Mouse (Mus musculus): ENCODE data around the gene Def6. TPM values are rescaled to one million over a fixed set of nuclear protein-coding genes. Genes with fewer than 3 reads are reported as not detected.

Gene Def6
- total RNA-seq, 2 experiments from 2014 or later: 1.4 to 1.5 TPM

- DNase-seq: peak; percentile 31 to 60
Observed at GRCm38 (mm10) chr17:28242296-28242695, 34.7 kb downstream of the Def6 start.

GRCm38 (mm10) chr17:28244214-28244613 lies 36.6 kb downstream of the Def6 start:
- DNase-seq: peak; percentile 51 to 57

GRCm38 (mm10) chr17:28244714-28245113 lies 37.1 kb downstream of the Def6 start:
- DNase-seq: peak in 1 of 2 experiments; percentile 41

- no peak for DNase-seq
Observed at GRCm38 (mm10) chr17:28246640-28247039, 39.1 kb downstream of the Def6 start.

GRCm38 (mm10) chr17:28247613-28248012 lies 40.0 kb downstream of the Def6 start:
- peak in 1 of 2 experiments; percentile 36 for DNase-seq

- no peak for DNase-seq
Observed at GRCm38 (mm10) chr17:28249062-28249461, 41.5 kb downstream of the Def6 start.

- no peak for DNase-seq
Observed at GRCm38 (mm10) chr17:28251579-28252280, 44.2 kb downstream of the Def6 start.

GRCm38 (mm10) chr17:28252281-28252648 lies 44.7 kb downstream of the Def6 start:
- DNase-seq: no peak

- no peak for DNase-seq
Observed at GRCm38 (mm10) chr17:28253216-28253615, 45.6 kb downstream of the Def6 start.

GRCm38 (mm10) chr17:28254804-28255203 lies 47.2 kb downstream of the Def6 start:
- no peak for DNase-seq

GRCm38 (mm10) chr17:28255651-28256050 lies 48.1 kb downstream of the Def6 start:
- DNase-seq: no peak

- DNase-seq: peak; percentile 46 to 64
Observed at GRCm38 (mm10) chr17:28256651-28257328, 49.2 kb downstream of the Def6 start.

- peak; percentile 51 to 65 for DNase-seq
Observed at GRCm38 (mm10) chr17:28258325-28258724, 50.7 kb downstream of the Def6 start.

GRCm38 (mm10) chr17:28259890-28260542 lies 52.4 kb downstream of the Def6 start:
- DNase-seq: peak in 1 of 2 experiments; percentile 47

- DNase-seq: no peak
Observed at GRCm38 (mm10) chr17:28260543-28260909, 52.9 kb downstream of the Def6 start.

- DNase-seq: no peak
Observed at GRCm38 (mm10) chr17:28261795-28262194, 54.2 kb downstream of the Def6 start.

GRCm38 (mm10) chr17:28263181-28263894 lies 55.8 kb downstream of the Def6 start:
- no peak for DNase-seq

GRCm38 (mm10) chr17:28267251-28267650 lies 59.7 kb downstream of the Def6 start:
- DNase-seq: no peak

- no peak for DNase-seq
Observed at GRCm38 (mm10) chr17:28270165-28270564, 62.6 kb downstream of the Def6 start.

- DNase-seq: no peak
Observed at GRCm38 (mm10) chr17:28271537-28272266, 64.1 kb downstream of the Def6 start.

- peak; percentile 69 to 71 for DNase-seq
Observed at GRCm38 (mm10) chr17:28272281-28272680, 64.7 kb downstream of the Def6 start.

- no peak for DNase-seq
Observed at GRCm38 (mm10) chr17:28272837-28273236, 65.3 kb downstream of the Def6 start.

All from adrenal gland, postnatal 36 days (tissue).